Mouse (Mus musculus) thymus, adult 18-20 months (tissue): ENCODE data around the gene Atp5e.

Experiments
- DNase-seq, 2 experiments: peaks; one replicate each; pipeline ENCODE4 v3.0.0; 2022; ENCODE audit warnings: mixed read lengths in 2 of 2

The Atp5e gene

DNA sequence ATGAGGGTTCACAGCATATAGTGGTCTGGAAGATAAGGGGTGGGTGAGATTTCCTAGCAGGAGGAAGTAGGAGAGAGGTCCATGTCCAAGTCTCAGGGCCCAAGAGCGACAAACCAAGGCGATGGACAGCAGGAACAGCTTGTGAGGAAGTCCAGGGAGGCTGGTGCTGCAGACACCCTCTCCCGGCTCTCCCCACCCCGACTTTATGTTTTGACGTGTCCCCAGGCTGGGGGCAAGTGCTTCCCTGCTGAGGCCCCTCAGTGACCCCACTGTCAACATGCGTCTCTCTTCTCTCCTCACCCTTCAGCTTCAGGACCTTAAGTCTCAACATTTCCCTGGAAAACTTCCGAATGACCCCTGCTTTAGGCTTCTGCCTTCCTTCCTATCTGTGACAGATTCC is 50.8 kb downstream of the Atp5e start:
- DNase-seq: no peak
